Mouse (Mus musculus): Measurements from ENCODE around the gene Gm26938.

Gene Gm26938

GRCm38 (mm10) chr5:139826357-139827055 is at the start of gene Gm26938, which contains the start of gene Psmg3:
Gm26938 (minus strand) TSS chr5:139826407.
Psmg3 (minus strand) TSS chr5:139826885.
- peak; percentile 96 for DNase-seq (ENCODE audit: low spot score)

GRCm38 (mm10) chr5:139871526-139871925 is 45.3 kb upstream of the Gm26938 start:
- no peak for DNase-seq (ENCODE audit: low spot score)

GRCm38 (mm10) chr5:139870886-139871285 is 44.7 kb upstream of the Gm26938 start:
- DNase-seq (ENCODE audit: low spot score), result no peak

GRCm38 (mm10) chr5:139862759-139863158 is 36.6 kb upstream of the Gm26938 start:
- no peak for DNase-seq (ENCODE audit: low spot score)

- peak; percentile 80 for DNase-seq (ENCODE audit: low spot score)
Observed at GRCm38 (mm10) chr5:139860328-139861104, 34.3 kb upstream of the Gm26938 start.

GRCm38 (mm10) chr5:139849626-139850320 is 23.6 kb upstream of the Gm26938 start:
- no peak for DNase-seq (ENCODE audit: low spot score)

GRCm38 (mm10) chr5:139839142-139839541 is 12.9 kb upstream of the Gm26938 start:
- DNase-seq (ENCODE audit: low spot score), result no peak

- DNase-seq (ENCODE audit: low spot score), result peak; percentile 88
Observed at GRCm38 (mm10) chr5:139838476-139838892, 12.3 kb upstream of the Gm26938 start.

GRCm38 (mm10) chr5:139835706-139836105 is 9.5 kb upstream of the Gm26938 start:
- DNase-seq (ENCODE audit: low spot score), result no peak

GRCm38 (mm10) chr5:139832125-139832524 is 5.9 kb upstream of the Gm26938 start:
- no peak for DNase-seq (ENCODE audit: low spot score)

- DNase-seq (ENCODE audit: low spot score), result no peak
Observed at GRCm38 (mm10) chr5:139830734-139831133, 4.5 kb upstream of the Gm26938 start.

GRCm38 (mm10) chr5:139829384-139829783 is 3.2 kb upstream of the Gm26938 start:
- DNase-seq (ENCODE audit: low spot score), result no peak

GRCm38 (mm10) chr5:139827593-139827992 is 1.4 kb upstream of the Gm26938 start:
- peak; percentile 38 for DNase-seq (ENCODE audit: low spot score)

- DNase-seq (ENCODE audit: low spot score), result no peak
Observed at GRCm38 (mm10) chr5:139825947-139826346, 260 bp downstream of the Gm26938 start.

GRCm38 (mm10) chr5:139824531-139824930 is 1.7 kb downstream of the Gm26938 start:
- DNase-seq (ENCODE audit: low spot score), result no peak

GRCm38 (mm10) chr5:139821466-139822459 is 4.4 kb downstream of the Gm26938 start:
- no peak for DNase-seq (ENCODE audit: low spot score)

- no peak for DNase-seq (ENCODE audit: low spot score)
Observed at GRCm38 (mm10) chr5:139819538-139820181, 6.5 kb downstream of the Gm26938 start, which contains the start of gene Tmem184a. Tmem184a (minus strand) TSS chr5:139819917.

- peak; percentile 57 for DNase-seq (ENCODE audit: low spot score)
Observed at GRCm38 (mm10) chr5:139818801-139819200, 7.4 kb downstream of the Gm26938 start.

- no peak for DNase-seq (ENCODE audit: low spot score)
Observed at GRCm38 (mm10) chr5:139818056-139818455, 8.2 kb downstream of the Gm26938 start.

- peak; percentile 41 for DNase-seq (ENCODE audit: low spot score)
Observed at GRCm38 (mm10) chr5:139817292-139817691, 8.9 kb downstream of the Gm26938 start.

GRCm38 (mm10) chr5:139816445-139816844 is 9.8 kb downstream of the Gm26938 start:
- DNase-seq (ENCODE audit: low spot score), result no peak
